In the genomic region with DNA sequence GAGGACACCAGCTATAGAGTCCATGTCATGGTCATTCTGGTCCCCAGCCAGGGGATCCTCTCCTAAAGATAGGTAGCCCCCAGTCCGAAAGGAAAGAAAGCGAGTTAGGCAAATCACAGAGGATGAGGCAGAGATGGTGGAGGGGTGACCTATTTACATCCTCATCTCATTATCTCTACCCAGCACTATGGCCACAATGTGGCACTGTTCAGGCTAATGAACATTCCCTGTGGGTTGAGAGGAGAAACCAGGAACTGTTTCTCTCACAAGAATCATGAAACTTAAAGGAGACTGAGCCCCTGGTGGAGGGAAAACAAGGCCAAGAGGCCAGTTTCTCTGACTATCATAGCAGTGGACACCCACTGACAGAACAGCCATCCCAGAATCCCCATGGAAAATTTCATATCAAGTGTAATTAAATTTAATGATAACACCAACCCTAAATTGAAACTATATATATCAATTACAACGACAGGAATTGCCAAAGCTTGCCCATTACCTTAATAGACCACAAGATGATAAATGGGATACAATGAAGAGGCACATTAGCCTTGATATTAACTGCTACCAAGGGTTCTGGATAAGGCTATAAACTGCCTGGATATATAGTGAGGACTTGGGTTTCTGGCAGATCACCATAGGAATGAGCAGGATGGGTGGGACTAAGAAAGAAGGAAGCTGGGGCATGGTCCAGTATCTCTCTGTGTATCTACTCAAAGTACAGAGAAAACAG, we compare ENCODE assay signal across 15 mouse cellular contexts. TPM values are rescaled to one million over a fixed set of nuclear protein-coding genes. Genes with fewer than 3 reads are reported as not detected.
A peak's percentile ranks its signal among the peaks of the same experiment; 100 is the strongest.
DNase-seq lines count a peak whose midpoint lies in the region; ATAC-seq and TF ChIP-seq lines count a peak whose summit lies in the region.
"Had no signal": no experiment of that assay in that cellular context is flagged by ENCODE, and none has a peak within 500 bp of the region (broad histone marks: within the 10 kb centered on the region; RNA-seq: fewer than 3 reads in every experiment).

No protein-coding gene starts in this region.

- 84% methylated on average over 3 of the region's 3 CpGs for WGBS in hindbrain, embryonic 14.5 days
- 87% methylated on average over 3 of the region's 3 CpGs for WGBS in hindbrain, embryonic 10.5 days
- WGBS in midbrain, embryonic 14.5 days, result 95% methylated on average over 3 of the region's 3 CpGs
- WGBS in midbrain, embryonic 10.5 days, result 87% methylated on average over 3 of the region's 3 CpGs

- no peak for DNase-seq in hindbrain, embryonic 14.5 days (ENCODE audit: low spot score)
- DNase-seq in hindbrain, embryonic 10.5 days (ENCODE audit: low spot score), result no peak
- peak; percentile 28 for DNase-seq in midbrain, embryonic 14.5 days
- DNase-seq in midbrain, embryonic 10.5 days (ENCODE audit: low spot score), result no peak
- DNase-seq in brain, embryonic 14.5 days (ENCODE audit: low read depth), result peak; percentile 41
- DNase-seq in retina, postnatal 1 day, result peak; percentile 84
- DNase-seq in spleen, adult 18-20 months, result no peak
- DNase-seq in kidney, adult 9 months, result no peak
- DNase-seq: adrenal gland, adult 2 months; cerebellum, adult 9-11 months; kidney, postnatal 14 days; thymus, postnatal 36 days had no signal

- no peak for TF ChIP-seq POLR2A in brain, embryonic 14.5 days (IDR thresholded peaks at IDR 0.05; ENCODE audit: borderline replicate concordance, extremely low read depth, insufficient read depth, insufficient read length, poor library complexity, severe bottlenecking)

- H3K4me3 ChIP-seq in hindbrain, embryonic 14.5 days (replicated peaks; ENCODE audit: low read length), result no peak overlapping the region
- H3K4me3 ChIP-seq in hindbrain, embryonic 10.5 days, result no peak overlapping the region
- H3K4me3 ChIP-seq in midbrain, embryonic 14.5 days (replicated peaks; ENCODE audit: low read depth, low read length), result no peak overlapping the region
- no peak overlapping the region for H3K4me3 ChIP-seq in midbrain, embryonic 10.5 days
- H3K4me3 ChIP-seq: embryonic facial prominence, embryonic 12.5 days; limb, embryonic 12.5 days; megakaryocyte, embryonic 14.5 days had no signal

- H3K4me2 ChIP-seq in hindbrain, embryonic 14.5 days (replicated peaks), result no peak overlapping the region
- H3K4me2 ChIP-seq in midbrain, embryonic 14.5 days (ENCODE audit: low read length), result no peak overlapping the region
- H3K4me2 ChIP-seq: embryonic facial prominence, embryonic 12.5 days; limb, embryonic 12.5 days had no signal

- H3K9me3 ChIP-seq in hindbrain, embryonic 14.5 days (ENCODE audit: control insufficient read depth, low read length), result no peaks in the 10 kb centered on the region
- no peaks in the 10 kb centered on the region for H3K9me3 ChIP-seq in hindbrain, embryonic 10.5 days
- no peaks in the 10 kb centered on the region for H3K9me3 ChIP-seq in midbrain, embryonic 14.5 days (ENCODE audit: control insufficient read depth, low read length)
- H3K9me3 ChIP-seq in midbrain, embryonic 10.5 days (replicated peaks), result no peaks in the 10 kb centered on the region
- H3K9me3 ChIP-seq: embryonic facial prominence, embryonic 12.5 days; limb, embryonic 12.5 days; megakaryocyte, embryonic 14.5 days had no signal

- TF ChIP-seq CTCF in brain, embryonic 14.5 days (IDR thresholded peaks at IDR 0.05; ENCODE audit: borderline replicate concordance, extremely low read depth, insufficient read depth, insufficient read length), result peak; percentile 40; the same call in 1 of the 2 replicates

- no peak overlapping the region for H3K9ac ChIP-seq in hindbrain, embryonic 14.5 days
- H3K9ac ChIP-seq in midbrain, embryonic 14.5 days (replicated peaks; ENCODE audit: low read length), result no peak overlapping the region
- H3K9ac ChIP-seq: embryonic facial prominence, embryonic 12.5 days; limb, embryonic 12.5 days had no signal

- ATAC-seq in hindbrain, embryonic 14.5 days (ENCODE audit: low FRiP score), result peak; percentile 68
- ATAC-seq in midbrain, embryonic 14.5 days (ENCODE audit: low FRiP score, low TSS enrichment), result no peak

- H3K4me1 ChIP-seq in hindbrain, embryonic 14.5 days (replicated peaks; ENCODE audit: control insufficient read depth, insufficient read depth, low read length), result no peaks in the 10 kb centered on the region
- H3K4me1 ChIP-seq in hindbrain, embryonic 10.5 days (replicated peaks), result no peaks in the 10 kb centered on the region
- no peaks in the 10 kb centered on the region for H3K4me1 ChIP-seq in midbrain, embryonic 14.5 days (ENCODE audit: control insufficient read depth, insufficient read depth, low read length)
- H3K4me1 ChIP-seq in midbrain, embryonic 10.5 days, result no peaks in the 10 kb centered on the region
- H3K4me1 ChIP-seq: embryonic facial prominence, embryonic 12.5 days; limb, embryonic 12.5 days had no signal

- H3K27ac ChIP-seq in hindbrain, embryonic 14.5 days, result no peak overlapping the region
- H3K27ac ChIP-seq in hindbrain, embryonic 10.5 days, result no peak overlapping the region
- H3K27ac ChIP-seq in midbrain, embryonic 14.5 days (replicated peaks; ENCODE audit: low read depth, low read length), result no peak overlapping the region
- H3K27ac ChIP-seq in midbrain, embryonic 10.5 days (replicated peaks), result no peak overlapping the region
- H3K27ac ChIP-seq: embryonic facial prominence, embryonic 12.5 days; limb, embryonic 12.5 days had no signal

- no peaks in the 10 kb centered on the region for H3K27me3 ChIP-seq in hindbrain, embryonic 14.5 days (ENCODE audit: control insufficient read depth, insufficient read depth, low read length)
- no peaks in the 10 kb centered on the region for H3K27me3 ChIP-seq in hindbrain, embryonic 10.5 days (ENCODE audit: insufficient read depth, poor library complexity, severe bottlenecking)
- H3K27me3 ChIP-seq in midbrain, embryonic 14.5 days (ENCODE audit: control insufficient read depth, insufficient read depth, low read length), result no peaks in the 10 kb centered on the region
- no peaks in the 10 kb centered on the region for H3K27me3 ChIP-seq in midbrain, embryonic 10.5 days (ENCODE audit: low read depth, poor library complexity, severe bottlenecking)
- H3K27me3 ChIP-seq: embryonic facial prominence, embryonic 12.5 days; limb, embryonic 12.5 days; megakaryocyte, embryonic 14.5 days had no signal

- H3K36me3 ChIP-seq in hindbrain, embryonic 14.5 days (replicated peaks; ENCODE audit: control insufficient read depth, insufficient read depth), result peaks cover 66% of the 10 kb centered on the region
- H3K36me3 ChIP-seq in hindbrain, embryonic 10.5 days, result peaks cover 71% of the 10 kb centered on the region
- H3K36me3 ChIP-seq in midbrain, embryonic 14.5 days (ENCODE audit: control insufficient read depth, insufficient read depth, low read length), result peaks cover 48% of the 10 kb centered on the region
- peaks cover 66% of the 10 kb centered on the region for H3K36me3 ChIP-seq in midbrain, embryonic 10.5 days

RNA-seq across cellular contexts. Expression of a gene that starts 40.4 kb away (rescaled TPM):
- 0.81 and 1.4 TPM in 2 replicates for polyA plus RNA-seq in hindbrain, embryonic 14.5 days (2014; fragmentation: Nextera tagmentation; extraction: Ambion mirVana)
- 1.0 and 1.5 TPM in 2 replicates for polyA plus RNA-seq in hindbrain, embryonic 10.5 days (2016; fragmentation: Nextera tagmentation; extraction: Ambion mirVana)
- polyA plus RNA-seq in midbrain, embryonic 14.5 days (2014; fragmentation: Nextera tagmentation; extraction: Ambion mirVana), result 0.22 and 0.87 TPM in 2 replicates
- polyA plus RNA-seq in midbrain, embryonic 10.5 days (2016; fragmentation: Nextera tagmentation; extraction: Ambion mirVana), result 0.54 and 1.2 TPM in 2 replicates
- 1.2 and 1.8 TPM in 2 replicates for polyA plus RNA-seq in brain, embryonic 14.5 days (2012; rRNA removed)

Comparison
In these comparisons a context has a peak if more than half of its experiments do, and no peak if none do; other contexts are left out.
1. DNase-seq: peak in midbrain, embryonic 14.5 days (single experiment), brain, embryonic 14.5 days (single experiment) and retina, postnatal 1 day (single experiment); none in hindbrain, embryonic 14.5 days (single experiment), hindbrain, embryonic 10.5 days (single experiment), midbrain, embryonic 10.5 days (single experiment), spleen, adult 18-20 months (0 of 2) and kidney, adult 9 months (single experiment).